Mouse (Mus musculus) CH12F3 (cell line): Measurements from ENCODE around the gene Gm13889.

Source experiments
- in situ Hi-C: fragments of 300-500 bp; cut with MboI; formaldehyde crosslinking; loops from 2 replicates; pipeline ENCODE4 v1.14.3; 2020; ENCODE audit warnings: low sequenced_read_pairs

Gm13889 gene

GRCm38 (mm10) chr2:93959346-93959745, 2.3 kb upstream of the Gm13889 start:
- in situ Hi-C loops = no loop called here

GRCm38 (mm10) chr2:93958216-93958615, 1.2 kb upstream of the Gm13889 start:
- in situ Hi-C loops = no loop called here

GRCm38 (mm10) chr2:93957785-93958175, 779 bp upstream of the Gm13889 start:
- in situ Hi-C loops = no loop called here

GRCm38 (mm10) chr2:93956331-93956801, 635 bp downstream of the Gm13889 start:
- in situ Hi-C loops = no loop called here

GRCm38 (mm10) chr2:93955886-93956285, 1.1 kb downstream of the Gm13889 start:
- in situ Hi-C loops = no loop called here

- in situ Hi-C loops = no loop called here
Observed at GRCm38 (mm10) chr2:93954781-93955578, 2.0 kb downstream of the Gm13889 start.

GRCm38 (mm10) chr2:93953726-93954125, 3.3 kb downstream of the Gm13889 start:
- in situ Hi-C loops = no loop called here

- in situ Hi-C loops = no loop called here
Observed at GRCm38 (mm10) chr2:93946976-93947375, 10.0 kb downstream of the Gm13889 start.

GRCm38 (mm10) chr2:93944855-93945254, 12.1 kb downstream of the Gm13889 start:
- in situ Hi-C loops = no loop called here

GRCm38 (mm10) chr2:93944099-93944498, 12.9 kb downstream of the Gm13889 start:
- in situ Hi-C loops = no loop called here

GRCm38 (mm10) chr2:93941670-93942069, 15.3 kb downstream of the Gm13889 start:
- in situ Hi-C loops = no loop called here

- in situ Hi-C loops = no loop called here
Observed at GRCm38 (mm10) chr2:93938534-93938933, 18.5 kb downstream of the Gm13889 start.

- in situ Hi-C loops = no loop called here
Observed at GRCm38 (mm10) chr2:93928866-93929265, 28.1 kb downstream of the Gm13889 start.

GRCm38 (mm10) chr2:93927701-93928437, 29.1 kb downstream of the Gm13889 start:
- in situ Hi-C loops = no loop called here

- in situ Hi-C loops = no loop called here
Observed at GRCm38 (mm10) chr2:93926141-93926540, 30.9 kb downstream of the Gm13889 start.

GRCm38 (mm10) chr2:93919093-93919492, 37.9 kb downstream of the Gm13889 start:
- in situ Hi-C loops = no loop called here

- in situ Hi-C loops = no loop called here
Observed at GRCm38 (mm10) chr2:93913552-93913951, 43.4 kb downstream of the Gm13889 start.

- in situ Hi-C loops = no loop called here
Observed at GRCm38 (mm10) chr2:93911942-93912341, 45.1 kb downstream of the Gm13889 start.

GRCm38 (mm10) chr2:93909716-93910115, 47.3 kb downstream of the Gm13889 start:
- in situ Hi-C loops = no loop called here

- in situ Hi-C loops = no loop called here
Observed at GRCm38 (mm10) chr2:93907519-93908294, 49.3 kb downstream of the Gm13889 start.

- in situ Hi-C loops = no loop called here
Observed at GRCm38 (mm10) chr2:93906316-93906715, 50.7 kb downstream of the Gm13889 start.
